Mouse (Mus musculus) bone marrow, adult 2 months (tissue): ENCODE data around the gene Car14.

Experiments
- CTCF ChIP-seq: fragments of 200-500 bp; IDR thresholded peaks from 2 replicates; pipeline ENCODE4 v1.5.1; 2011; ENCODE audit warnings: low read length, control low read depth; ENCODE audit not compliant: control insufficient read depth, insufficient read depth
- POLR2A ChIP-seq: fragments of 200-500 bp; IDR thresholded peaks from 2 replicates; pipeline ENCODE4 v1.6.1; 2011; ENCODE audit warnings: low read depth, mild to moderate bottlenecking, control low read depth, low read length, borderline replicate concordance; ENCODE audit not compliant: control insufficient read depth

DNA sequence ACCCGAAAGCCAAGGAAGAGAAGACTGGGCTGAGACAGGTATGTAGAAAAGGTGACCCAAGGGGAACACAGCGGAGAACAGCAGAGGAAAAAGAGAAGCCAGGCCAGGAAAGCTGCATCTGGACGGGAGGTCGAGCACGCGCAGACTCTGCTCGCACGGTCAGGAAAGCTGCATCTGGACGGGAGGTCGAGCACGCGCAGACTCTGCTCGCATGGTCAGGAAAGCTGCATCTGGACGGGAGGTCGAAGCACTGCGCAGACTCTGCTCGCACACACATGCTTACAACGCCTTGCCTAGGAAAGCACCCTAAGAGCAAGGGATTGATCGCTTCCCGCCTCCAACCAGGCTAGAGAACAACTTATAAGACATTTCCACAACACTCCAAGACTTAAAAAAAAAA lies 38.9 kb downstream of the Car14 start:
- TF ChIP-seq POLR2A (no peak), CTCF (no peak)
